Mouse (Mus musculus) embryonic fibroblast, embryonic 13.5 days (primary cell): ENCODE results near the gene Fam198a. TPM values are rescaled to one million over a fixed set of nuclear protein-coding genes. Genes with fewer than 3 reads are reported as not detected.
A peak's percentile ranks its signal among the peaks of the same experiment; 100 is the strongest.
"Not testable (repeated sequence)": the region's sequence is repeated elsewhere in the genome, so short reads cannot be mapped to it uniquely, and the experiment has no call there.

Experiments
- H3K27ac ChIP-seq: 2 replicates; pipeline ENCODE4 v1.5.1; 2012; ENCODE audit warnings: low read length, control low read depth, inconsistent platforms; ENCODE audit not compliant: insufficient read depth
- H3K4me1 ChIP-seq: 2 replicates; pipeline ENCODE4 v1.6.1; 2011; ENCODE audit warnings: low read length; ENCODE audit not compliant: control insufficient read depth, insufficient read depth
- H3K4me3 ChIP-seq: 2 replicates; pipeline ENCODE4 v1.5.1; 2011; ENCODE audit warnings: mild to moderate bottlenecking, control low read depth, low read length; ENCODE audit not compliant: insufficient read depth
- CTCF ChIP-seq: IDR thresholded peaks from 2 replicates; pipeline ENCODE4 v1.5.1; 2011; ENCODE audit warnings: mild to moderate bottlenecking, control low read depth, low read length, moderate library complexity, borderline replicate concordance; ENCODE audit not compliant: insufficient read depth
- POLR2A ChIP-seq: IDR thresholded peaks from 2 replicates; pipeline ENCODE4 v1.6.1; 2011; ENCODE audit warnings: low read depth, mild to moderate bottlenecking, control low read depth, low read length, moderate library complexity
- polyA plus RNA-seq: library from polyadenylated mRNA; stranded (reverse); fragments of >200 nt; gene quantifications from 2 replicates; pipeline ENCODE4 v1.2.4, GENCODE M21; 2011; ENCODE audit warnings: low read depth; ENCODE audit not compliant: missing spikeins, insufficient read length

Gene Fam198a
- polyA plus RNA-seq, 1 experiment, result 0.98 TPM

- H3K27ac ChIP-seq, result no peak overlapping the region
- H3K4me3 ChIP-seq, result no peak overlapping the region
- TF ChIP-seq CTCF, result peak; percentile 84; the same call in 1 of the 2 replicates
- TF ChIP-seq POLR2A, result no peak
- H3K4me1 ChIP-seq, result no peaks in the 10 kb centered on the region
Observed at GRCm38 (mm10) chr9:122014241-122014667, 63.5 kb downstream of the Fam198a start.

GRCm38 (mm10) chr9:122018079-122018478 is 67.3 kb downstream of the Fam198a start:
- Histone ChIP-seq H3K4me1 (peaks cover 4% of the 10 kb centered on the region; the same call in 1 of the 2 replicates), H3K27ac (no peak overlapping the region), H3K4me3 (no peak overlapping the region)
- no peak for TF ChIP-seq CTCF
- no peak for TF ChIP-seq POLR2A

- H3K27ac ChIP-seq, result no peak overlapping the region
- TF ChIP-seq POLR2A, result no peak
- H3K4me3 ChIP-seq, result no peak overlapping the region
- peaks cover 7% of the 10 kb centered on the region; the same call in 1 of the 2 replicates for H3K4me1 ChIP-seq
Observed at GRCm38 (mm10) chr9:122018782-122019395, 68.1 kb downstream of the Fam198a start.

GRCm38 (mm10) chr9:122020321-122020720 is 69.5 kb downstream of the Fam198a start:
- TF ChIP-seq POLR2A (no peak), CTCF (no peak)
- Histone ChIP-seq H3K27ac (no peak overlapping the region), H3K4me3 (no peak overlapping the region), H3K4me1 (peaks cover 7% of the 10 kb centered on the region; the same call in 1 of the 2 replicates)

GRCm38 (mm10) chr9:122021171-122021570 is 70.4 kb downstream of the Fam198a start:
- H3K4me1 ChIP-seq, H3K4me3 ChIP-seq, H3K27ac ChIP-seq: not testable (repeated sequence)

GRCm38 (mm10) chr9:122021581-122021980 is 70.8 kb downstream of the Fam198a start:
- Histone ChIP-seq H3K27ac (no peak overlapping the region), H3K4me1 (peaks cover 7% of the 10 kb centered on the region; the same call in 1 of the 2 replicates), H3K4me3 (no peak overlapping the region)
- TF ChIP-seq POLR2A, result no peak

GRCm38 (mm10) chr9:122022776-122023175 is 72.0 kb downstream of the Fam198a start:
- TF ChIP-seq CTCF (no peak), POLR2A (no peak)
- Histone ChIP-seq H3K27ac (peak overlapping the region; percentile 45), H3K4me1 (peaks cover 7% of the 10 kb centered on the region; the same call in 1 of the 2 replicates), H3K4me3 (no peak overlapping the region)

GRCm38 (mm10) chr9:122023873-122024272 is 73.1 kb downstream of the Fam198a start:
- Histone ChIP-seq H3K4me1 (peaks cover 7% of the 10 kb centered on the region; the same call in 1 of the 2 replicates), H3K27ac (no peak overlapping the region), H3K4me3 (no peak overlapping the region)
- TF ChIP-seq POLR2A (no peak), CTCF (no peak)

GRCm38 (mm10) chr9:122024419-122024818 is 73.6 kb downstream of the Fam198a start:
- Histone ChIP-seq H3K4me3 (no peak overlapping the region), H3K27ac (no peak overlapping the region), H3K4me1 (peaks cover 7% of the 10 kb centered on the region; the same call in 1 of the 2 replicates)
- TF ChIP-seq POLR2A (no peak), CTCF (no peak)

GRCm38 (mm10) chr9:122025855-122026590 is 75.2 kb downstream of the Fam198a start:
- no peak overlapping the region for H3K4me3 ChIP-seq
- no peak overlapping the region for H3K27ac ChIP-seq
- H3K4me1 ChIP-seq, result peaks cover 7% of the 10 kb centered on the region; the same call in 1 of the 2 replicates
- TF ChIP-seq CTCF, result no peak
- TF ChIP-seq POLR2A, result no peak
